In genomic region chr2:172062876-172063275, GRCm38 (mm10) we compare ENCODE assay signal across 32 mouse cellular contexts. TPM values are rescaled to one million over a fixed set of nuclear protein-coding genes. Genes with fewer than 3 reads are reported as not detected.
"Had no signal": no experiment of that assay in that cellular context is flagged by ENCODE, and none has a peak within 500 bp of the region (broad histone marks: within the 10 kb centered on the region; RNA-seq: fewer than 3 reads in every experiment).

No protein-coding gene starts in this region.

- H3K36me3 ChIP-seq: limb, embryonic 10.5 days; limb, embryonic 12.5 days; limb, embryonic 13.5 days; limb, embryonic 15.5 days; liver, embryonic 12.5 days; liver, embryonic 13.5 days; liver, embryonic 15.5 days; lung, embryonic 15.5 days; midbrain, embryonic 10.5 days; midbrain, embryonic 12.5 days; midbrain, embryonic 13.5 days; midbrain, embryonic 15.5 days; neural tube, embryonic 12.5 days had no signal

- H3K4me3 ChIP-seq: left cerebral cortex, adult 2 months; limb, embryonic 10.5 days; limb, embryonic 12.5 days; limb, embryonic 13.5 days; limb, embryonic 15.5 days; liver, embryonic 12.5 days; liver, embryonic 13.5 days; liver, embryonic 15.5 days; lung, embryonic 15.5 days; megakaryocyte, embryonic 14.5 days; midbrain, embryonic 10.5 days; midbrain, embryonic 12.5 days; midbrain, embryonic 13.5 days; midbrain, embryonic 15.5 days; myocyte; neural tube, embryonic 12.5 days had no signal

- H3K27ac ChIP-seq: left cerebral cortex, adult 2 months; limb, embryonic 10.5 days; limb, embryonic 12.5 days; limb, embryonic 13.5 days; limb, embryonic 15.5 days; liver, embryonic 12.5 days; liver, embryonic 13.5 days; liver, embryonic 14.5 days; liver, embryonic 15.5 days; lung, embryonic 15.5 days; macrophage; midbrain, embryonic 10.5 days; midbrain, embryonic 12.5 days; midbrain, embryonic 13.5 days; midbrain, embryonic 15.5 days; neural tube, embryonic 12.5 days had no signal

- H3K27me3 ChIP-seq: limb, embryonic 12.5 days; limb, embryonic 13.5 days; limb, embryonic 15.5 days; liver, embryonic 12.5 days; liver, embryonic 13.5 days; liver, embryonic 15.5 days; lung, embryonic 15.5 days; megakaryocyte, embryonic 14.5 days; midbrain, embryonic 12.5 days; midbrain, embryonic 13.5 days; midbrain, embryonic 15.5 days; neural tube, embryonic 12.5 days had no signal

- H3K4me1 ChIP-seq: limb, embryonic 10.5 days; limb, embryonic 12.5 days; limb, embryonic 13.5 days; limb, embryonic 15.5 days; liver, embryonic 12.5 days; liver, embryonic 13.5 days; liver, embryonic 15.5 days; lung, embryonic 15.5 days; megakaryocyte, embryonic 14.5 days; midbrain, embryonic 12.5 days; midbrain, embryonic 13.5 days; midbrain, embryonic 15.5 days; neural tube, embryonic 12.5 days had no signal

- ATAC-seq: liver, embryonic 12.5 days; liver, postnatal 0 days; lung, postnatal 0 days; midbrain, embryonic 13.5 days; midbrain, embryonic 15.5 days; midbrain, embryonic 16.5 days had no signal

- H3K4me2 ChIP-seq: limb, embryonic 12.5 days; limb, embryonic 13.5 days; limb, embryonic 15.5 days; liver, embryonic 11.5 days; liver, embryonic 12.5 days; liver, embryonic 13.5 days; liver, embryonic 15.5 days; lung, embryonic 15.5 days; midbrain, embryonic 11.5 days; midbrain, embryonic 12.5 days; midbrain, embryonic 13.5 days; midbrain, embryonic 15.5 days; neural tube, embryonic 12.5 days had no signal

- H3K9me3 ChIP-seq: limb, embryonic 10.5 days; limb, embryonic 13.5 days; limb, embryonic 15.5 days; lung, embryonic 15.5 days; midbrain, embryonic 12.5 days; midbrain, embryonic 15.5 days; neural tube, embryonic 12.5 days had no signal

- H3K9ac ChIP-seq: limb, embryonic 12.5 days; limb, embryonic 13.5 days; limb, embryonic 15.5 days; liver, embryonic 12.5 days; liver, embryonic 13.5 days; liver, embryonic 14.5 days; liver, embryonic 15.5 days; liver, postnatal 0 days; lung, embryonic 15.5 days; midbrain, embryonic 12.5 days; midbrain, embryonic 13.5 days; midbrain, embryonic 15.5 days; neural tube, embryonic 12.5 days had no signal

- DNase-seq: left cerebral cortex, postnatal 4 days; liver; liver, embryonic 13.5 days; liver, postnatal 0 days; lung, adult 18-20 months; lung, adult 2 months; lung, postnatal 10 days; lung, postnatal 36 days; lung, postnatal 4 days; midbrain, embryonic 14.5 days had no signal

RNA-seq across cellular contexts. Expression of gene Cbln4, which starts 19.6 kb away (rescaled TPM):
- polyA plus RNA-seq: liver, adult 2 months; liver, embryonic 12.5 days; liver, postnatal 0 days; lung, adult 2 months; lung, postnatal 0 days; macrophage; myocyte had no signal
